Mouse (Mus musculus) large intestine, adult 2 months (tissue): Measurements from ENCODE around the gene Cask. TPM values are rescaled to one million over a fixed set of nuclear protein-coding genes. Genes with fewer than 3 reads are reported as not detected.

Source experiments
- DNase-seq: peaks from one replicate; pipeline ENCODE4 v3.0.0-alpha.2; 2012; ENCODE audit warnings: low read depth, low spot score
- WGBS: fragments of 180-500 bp; shearing (Covaris S2); methylation state at CpG from one replicate; pipeline ENCODE4 v1.1.7; 2018; 5-methylcytosine and 5-hydroxymethylcytosine counted together
- polyA plus RNA-seq: library from polyadenylated mRNA; depleted of rRNA; stranded (reverse); fragments of >200 nt; gene quantifications from 2 replicates; pipeline ENCODE4 v1.2.3, GENCODE M21; 2012

Gene Cask
- polyA plus RNA-seq, 1 experiment: 12.8 TPM

GRCm38 (mm10) chrX:13552288-13552687 lies 298.9 kb downstream of the Cask start:
- WGBS: 68% methylated on average over 2 of the region's 2 CpGs
- DNase-seq: no peak

GRCm38 (mm10) chrX:13551566-13551965 lies 299.6 kb downstream of the Cask start:
- DNase-seq: no peak
- WGBS: 93% methylated on average over 4 of the region's 4 CpGs

GRCm38 (mm10) chrX:13549100-13549499 lies 302.1 kb downstream of the Cask start:
- DNase-seq: no peak
- WGBS: 60% methylated on average over 4 of the region's 4 CpGs

GRCm38 (mm10) chrX:13521288-13521687 lies 329.9 kb downstream of the Cask start:
- WGBS: 74% methylated on average over 8 of the region's 8 CpGs
- no peak for DNase-seq

DNA sequence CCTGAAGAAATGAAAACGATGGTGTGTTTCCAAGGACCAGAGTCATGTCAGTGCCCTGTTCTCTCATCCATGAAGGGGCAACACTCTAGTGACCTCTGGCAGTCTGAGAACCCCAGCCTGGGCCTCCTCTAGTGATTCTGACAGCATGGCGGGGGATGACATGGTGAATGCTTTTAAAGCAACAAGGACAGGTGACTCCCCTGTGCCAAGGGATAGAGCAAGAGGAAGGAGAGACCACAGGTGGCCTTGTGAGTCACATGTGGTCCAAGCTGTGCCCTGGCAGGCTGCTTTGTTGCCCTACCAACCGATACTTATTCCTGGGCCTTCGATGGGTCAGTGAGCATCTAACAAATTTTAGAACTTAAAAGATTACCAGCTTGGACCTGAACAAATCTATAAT lies 330.6 kb downstream of the Cask start:
- 89% methylated on average over 4 of the region's 4 CpGs for WGBS
- DNase-seq: no peak

GRCm38 (mm10) chrX:13519408-13519783 lies 331.8 kb downstream of the Cask start:
- no peak for DNase-seq
- 67% methylated on average over 5 of the region's 5 CpGs for WGBS

DNA sequence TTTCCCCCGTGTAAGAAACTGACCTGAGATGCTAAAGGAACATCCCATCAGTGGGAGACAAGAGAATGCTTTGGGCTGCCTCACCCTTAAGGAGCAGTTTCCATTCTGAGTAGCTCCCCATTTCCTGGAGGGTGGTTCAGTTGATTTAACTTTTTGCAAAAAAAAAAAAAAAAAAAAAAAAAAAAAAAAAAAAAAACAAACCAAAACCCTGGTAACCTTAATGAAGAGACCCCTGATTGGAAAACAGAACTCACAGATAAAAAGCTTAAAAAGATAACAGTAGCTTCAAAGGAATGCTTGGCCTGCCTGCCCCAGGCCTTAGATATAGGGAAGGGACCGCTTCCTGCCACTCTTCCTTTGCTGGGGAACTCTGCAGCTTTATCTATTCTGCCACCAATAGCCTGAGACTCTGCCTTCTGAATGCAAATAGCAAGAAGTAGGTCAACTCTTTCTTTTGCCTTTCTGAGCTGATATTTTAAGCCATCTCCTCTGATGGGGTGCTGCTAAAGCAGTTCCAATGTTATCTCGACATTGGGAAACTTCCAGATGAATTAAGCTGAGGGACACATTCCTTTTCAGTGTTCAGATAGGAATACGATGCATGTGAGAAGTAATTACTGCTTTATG lies 332.3 kb downstream of the Cask start:
- 77% methylated on average over 4 of the region's 4 CpGs for WGBS
- no peak for DNase-seq

- no peak for DNase-seq
- WGBS: 80% methylated on average over 10 of the region's 10 CpGs
Observed at GRCm38 (mm10) chrX:13518019-13518418, 333.1 kb downstream of the Cask start.

- DNase-seq: no peak
- WGBS: 66% methylated on average over 6 of the region's 6 CpGs
Observed at GRCm38 (mm10) chrX:13516451-13516850, 334.7 kb downstream of the Cask start.

GRCm38 (mm10) chrX:13513864-13514263 lies 337.3 kb downstream of the Cask start:
- 87% methylated on average over 5 of the region's 5 CpGs for WGBS
- DNase-seq: no peak

- DNase-seq: no peak
- WGBS: 39% methylated on average over 2 of the region's 2 CpGs
Observed at GRCm38 (mm10) chrX:13513127-13513526, 338.0 kb downstream of the Cask start.

- no peak for DNase-seq
- 68% methylated on average over 2 of the region's 2 CpGs for WGBS
Observed at GRCm38 (mm10) chrX:13506376-13506775, 344.8 kb downstream of the Cask start.

GRCm38 (mm10) chrX:13504389-13504788 lies 346.8 kb downstream of the Cask start:
- no peak for DNase-seq
- whole genome bisulfite sequencing: 64% methylated on average over 7 of the region's 7 CpGs

GRCm38 (mm10) chrX:13502862-13503375 lies 348.2 kb downstream of the Cask start:
- 70% methylated on average over 7 of the region's 7 CpGs for WGBS
- DNase-seq: no peak

DNA sequence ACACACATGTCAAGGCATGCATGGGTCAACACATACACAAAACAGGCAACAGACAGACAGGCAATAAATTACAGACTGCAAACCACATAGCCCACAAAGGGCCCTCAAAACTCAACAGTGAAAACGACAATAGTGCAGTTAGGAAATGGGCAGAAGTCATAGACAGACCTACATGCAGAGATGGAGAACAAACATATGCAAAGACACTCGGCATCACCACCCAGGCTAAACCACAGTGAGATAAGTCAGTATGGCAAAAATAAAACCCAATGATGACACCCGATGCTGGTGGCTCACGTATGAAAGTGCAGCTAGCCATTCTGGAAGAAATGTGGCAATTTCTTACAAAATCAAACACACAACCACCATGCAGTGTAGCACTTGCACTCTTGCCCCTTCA lies 350.9 kb downstream of the Cask start:
- WGBS: 75% methylated on average over 4 of the region's 4 CpGs
- DNase-seq: no peak

GRCm38 (mm10) chrX:13494892-13495703 lies 356.1 kb downstream of the Cask start:
- 63% methylated on average over 8 of the region's 8 CpGs for WGBS
- no peak for DNase-seq

- DNase-seq: no peak
Observed at GRCm38 (mm10) chrX:13492922-13493321, 358.2 kb downstream of the Cask start.

GRCm38 (mm10) chrX:13490941-13491340 lies 360.2 kb downstream of the Cask start:
- DNase-seq: no peak
- WGBS: 72% methylated on average over 3 of the region's 3 CpGs

DNA sequence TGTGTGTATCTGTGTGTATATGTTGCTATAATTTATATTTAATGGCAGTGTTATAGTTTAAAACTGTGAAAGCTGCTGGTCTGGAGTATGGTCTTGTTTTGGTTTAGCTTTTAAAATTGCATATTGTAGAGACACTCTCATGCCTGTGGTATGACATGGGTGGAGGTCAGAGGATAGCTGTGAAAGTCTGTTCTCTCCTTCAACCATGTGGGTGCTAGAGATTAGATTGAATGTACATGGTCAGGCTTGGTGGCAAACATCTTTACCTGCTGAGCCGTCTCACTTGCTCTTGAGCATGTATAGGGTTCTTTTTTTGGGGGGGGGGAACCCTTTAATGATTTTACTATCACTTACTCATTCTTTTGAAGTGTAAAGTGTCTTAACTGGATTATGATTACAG lies 361.4 kb downstream of the Cask start:
- DNase-seq: no peak
- WGBS: 70% methylated on average over 1 of the region's 1 CpGs

DNA sequence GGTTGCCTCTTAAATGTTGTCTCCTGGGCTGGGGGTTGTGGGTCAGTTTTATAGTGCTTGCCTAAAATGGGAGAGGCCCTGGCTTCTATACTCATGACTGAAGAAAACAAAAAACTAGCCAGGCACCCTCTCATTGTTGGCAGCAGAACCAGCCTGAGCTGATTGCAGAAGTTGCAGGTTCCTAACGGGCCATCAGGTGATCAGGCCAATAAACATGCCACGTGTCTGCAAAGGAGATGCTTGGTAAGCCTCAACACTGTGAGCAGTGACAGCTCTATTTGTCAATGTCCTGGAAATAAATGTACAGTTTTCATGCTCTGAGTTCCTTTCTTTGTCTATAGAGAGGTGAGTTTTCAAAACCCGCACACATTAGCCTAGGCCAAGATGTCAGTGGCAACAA lies 362.2 kb downstream of the Cask start:
- WGBS: 54% methylated on average over 3 of the region's 3 CpGs
- no peak for DNase-seq

- no peak for DNase-seq
Observed at GRCm38 (mm10) chrX:13484447-13484846, 366.7 kb downstream of the Cask start.
